Mouse (Mus musculus) limb, embryonic 10.5 days (tissue): ENCODE results near the gene Sesn1. TPM values are rescaled to one million over a fixed set of nuclear protein-coding genes. Genes with fewer than 3 reads are reported as not detected.
A peak's percentile ranks its signal among the peaks of the same experiment; 100 is the strongest.

Experiments used
- DNase-seq: peaks from one replicate; pipeline ENCODE4 v3.0.0-alpha.2; 2017; ENCODE audit warnings: low spot score
- H3K27ac ChIP-seq: fragments of 300-500 bp; sonication (generic); 2 replicates; pipeline ENCODE4 v1.5.1; 2016; ENCODE audit warnings: mild to moderate bottlenecking
- H3K27me3 ChIP-seq: fragments of 300-500 bp; sonication (generic); 2 replicates; pipeline ENCODE4 v1.6.1; 2016; ENCODE audit warnings: low read depth, mild to moderate bottlenecking; ENCODE audit not compliant: poor library complexity, severe bottlenecking
- H3K36me3 ChIP-seq: fragments of 300-500 bp; sonication (generic); 2 replicates; pipeline ENCODE4 v1.6.1; 2016; ENCODE audit warnings: mild to moderate bottlenecking, moderate library complexity
- H3K4me1 ChIP-seq: fragments of 300-500 bp; sonication (generic); 2 replicates; pipeline ENCODE4 v1.6.1; 2016
- H3K4me3 ChIP-seq: fragments of 300-500 bp; sonication (generic); 2 replicates; pipeline ENCODE4 v1.5.1; 2016; ENCODE audit warnings: mild to moderate bottlenecking, moderate library complexity
- H3K9me3 ChIP-seq: fragments of 300-500 bp; sonication (generic); replicated peaks from 2 replicates; pipeline ENCODE4 v1.6.1; 2016; ENCODE audit warnings: mild to moderate bottlenecking
- WGBS: fragments of 180-500 bp; shearing (Covaris S2); methylation state at CpG from one replicate; pipeline ENCODE4 v1.1.7; 2016; 5-methylcytosine and 5-hydroxymethylcytosine counted together
- polyA plus RNA-seq: library from polyadenylated mRNA; unstranded; fragments of >200 nt; fragmentation: Nextera tagmentation; extraction: Ambion mirVana; gene quantifications from 2 replicates; pipeline ENCODE4 v1.2.1, GENCODE M21; 2016

Sesn1 gene
- polyA plus RNA-seq, 1 experiment from 2014 or later, result 26.3 TPM

- DNase-seq, result no peak
- Histone ChIP-seq H3K27ac (no peak overlapping the region), H3K4me1 (no peaks in the 10 kb centered on the region), H3K27me3 (no peaks in the 10 kb centered on the region), H3K36me3 (no peaks in the 10 kb centered on the region), H3K9me3 (no peaks in the 10 kb centered on the region), H3K4me3 (no peak overlapping the region)
- WGBS, result 88% methylated on average over 4 of the region's 4 CpGs
These were observed 16.3 kb downstream of the Sesn1 start for GRCm38 (mm10) chr10:41825996-41826395.

DNA sequence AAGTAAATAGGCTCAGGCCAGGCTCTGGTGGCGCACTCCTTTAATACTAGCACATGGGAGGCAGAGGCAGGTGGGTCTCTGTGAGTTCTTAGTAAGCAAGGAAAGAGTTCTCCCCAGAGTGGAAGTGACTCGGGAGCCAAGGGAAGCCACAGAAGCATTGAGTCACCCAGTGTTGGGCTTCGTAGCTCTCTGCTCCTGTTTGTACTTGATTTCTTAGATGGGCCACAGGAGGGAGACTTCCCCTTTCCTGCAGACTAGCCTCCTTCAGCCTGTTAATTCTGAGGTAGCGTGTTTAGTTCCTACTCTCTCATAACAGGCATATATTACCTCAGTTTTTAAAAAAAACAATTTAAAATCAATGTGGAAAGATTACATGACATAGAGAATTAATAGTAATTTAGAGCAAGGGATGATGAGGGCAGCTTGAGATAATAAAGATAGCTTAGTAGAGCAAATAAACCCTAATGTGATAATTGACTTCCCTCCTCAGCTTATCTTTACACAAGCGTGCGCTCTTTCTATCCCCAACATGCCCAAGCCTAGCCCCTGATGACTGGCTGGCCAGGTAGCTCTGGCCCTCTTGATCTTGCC lies 16.9 kb downstream of the Sesn1 start:
- Histone ChIP-seq H3K27me3 (no peaks in the 10 kb centered on the region), H3K9me3 (no peaks in the 10 kb centered on the region), H3K27ac (no peak overlapping the region), H3K4me3 (no peak overlapping the region), H3K36me3 (no peaks in the 10 kb centered on the region), H3K4me1 (0 out of 2 replicates have a peak, but pooled peaks cover 3% of the 10 kb centered on the region)
- 87% methylated on average over 6 of the region's 6 CpGs for WGBS
- no peak for DNase-seq

DNA sequence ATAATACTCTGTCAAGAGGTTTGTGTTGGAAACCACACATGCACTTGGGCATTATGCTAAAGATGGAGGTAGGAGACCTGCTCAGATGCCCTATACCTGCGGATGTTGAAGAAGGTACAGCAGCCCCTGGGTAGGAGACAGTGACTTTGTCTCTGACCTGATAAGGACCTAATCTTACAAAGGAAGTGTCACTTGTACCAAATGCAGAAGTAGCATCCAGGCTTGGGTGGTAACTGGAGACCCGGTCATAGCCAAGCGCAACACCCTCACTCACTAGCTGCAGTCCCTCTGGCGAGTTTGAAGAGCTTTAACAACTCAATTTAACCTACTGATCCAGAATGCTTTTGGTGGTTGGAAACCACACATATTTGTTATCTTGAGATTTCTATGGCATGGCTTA lies 18.0 kb downstream of the Sesn1 start:
- Histone ChIP-seq H3K9me3 (no peaks in the 10 kb centered on the region), H3K36me3 (no peaks in the 10 kb centered on the region), H3K4me3 (no peak overlapping the region), H3K27ac (no peak overlapping the region), H3K27me3 (no peaks in the 10 kb centered on the region), H3K4me1 (peaks cover 7% of the 10 kb centered on the region; the same call in 1 of the 2 replicates)
- no peak for DNase-seq
- WGBS, result 93% methylated on average over 4 of the region's 4 CpGs

- Histone ChIP-seq H3K4me1 (peaks cover 7% of the 10 kb centered on the region; the same call in 1 of the 2 replicates), H3K36me3 (no peaks in the 10 kb centered on the region), H3K9me3 (no peaks in the 10 kb centered on the region), H3K27ac (no peak overlapping the region), H3K27me3 (no peaks in the 10 kb centered on the region), H3K4me3 (no peak overlapping the region)
- 78% methylated on average over 5 of the region's 5 CpGs for WGBS
- DNase-seq, result no peak
These were observed 19.5 kb downstream of the Sesn1 start for GRCm38 (mm10) chr10:41829191-41829590.

DNA sequence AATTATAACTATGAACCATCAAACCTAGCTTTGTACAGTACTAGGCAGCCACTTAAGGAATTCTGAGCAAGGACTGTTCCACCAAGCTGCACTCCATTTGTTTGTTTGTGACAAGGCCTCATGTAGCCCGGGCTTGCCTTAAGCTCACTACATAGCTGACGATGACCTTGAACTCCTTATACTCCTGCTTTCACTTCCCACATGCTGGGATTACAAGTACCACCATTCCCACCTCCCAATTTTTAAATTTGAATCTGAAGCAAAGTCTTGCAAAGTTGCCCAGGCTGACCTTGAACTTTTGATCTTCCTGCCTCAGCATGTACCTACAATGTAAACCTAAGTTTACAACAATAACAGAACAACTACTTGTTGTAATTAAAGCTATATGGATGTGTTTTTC lies 20.2 kb downstream of the Sesn1 start:
- Histone ChIP-seq H3K27me3 (no peaks in the 10 kb centered on the region), H3K4me3 (no peak overlapping the region), H3K27ac (no peak overlapping the region), H3K9me3 (no peaks in the 10 kb centered on the region), H3K36me3 (no peaks in the 10 kb centered on the region), H3K4me1 (peaks cover 7% of the 10 kb centered on the region; the same call in 1 of the 2 replicates)
- 93% methylated on average over 2 of the region's 2 CpGs for WGBS
- DNase-seq, result no peak

DNA sequence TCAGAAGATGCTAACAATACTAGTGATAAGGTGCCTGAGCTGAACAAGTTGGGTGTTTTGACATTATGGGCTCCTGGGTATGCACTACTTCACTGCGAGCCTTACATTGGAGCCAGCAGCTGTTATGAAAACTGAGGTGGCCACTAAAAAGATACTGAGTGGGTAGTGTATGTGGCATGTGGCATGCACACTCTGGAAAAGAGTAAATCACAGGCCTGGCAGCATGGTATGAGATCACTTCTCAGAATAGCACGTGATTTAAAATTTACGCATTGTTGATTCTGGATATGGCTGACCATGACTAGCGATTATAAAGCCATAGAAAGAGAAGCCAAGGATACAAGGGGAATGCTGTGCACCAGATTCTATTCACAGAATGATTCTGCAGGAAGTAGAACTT lies 20.7 kb downstream of the Sesn1 start:
- no peak overlapping the region for H3K4me3 ChIP-seq
- H3K27ac ChIP-seq, result no peak overlapping the region
- no peak for DNase-seq
- no peaks in the 10 kb centered on the region for H3K9me3 ChIP-seq
- no peaks in the 10 kb centered on the region for H3K27me3 ChIP-seq
- no peaks in the 10 kb centered on the region for H3K36me3 ChIP-seq
- peaks cover 7% of the 10 kb centered on the region; the same call in 1 of the 2 replicates for H3K4me1 ChIP-seq
- WGBS, result 72% methylated on average over 4 of the region's 4 CpGs

- H3K27ac ChIP-seq, result no peak overlapping the region
- peaks cover 7% of the 10 kb centered on the region; the same call in 1 of the 2 replicates for H3K4me1 ChIP-seq
- no peaks in the 10 kb centered on the region for H3K36me3 ChIP-seq
- DNase-seq, result peak; percentile 42
- WGBS, result 58% methylated on average over 9 of the region's 9 CpGs
- H3K4me3 ChIP-seq, result no peak overlapping the region
- no peaks in the 10 kb centered on the region for H3K27me3 ChIP-seq
- H3K9me3 ChIP-seq, result no peaks in the 10 kb centered on the region
These were observed 21.3 kb downstream of the Sesn1 start for GRCm38 (mm10) chr10:41830851-41831522.

- H3K36me3 ChIP-seq, result no peaks in the 10 kb centered on the region
- 0 out of 2 replicates have a peak, but pooled peaks cover 2% of the 10 kb centered on the region for H3K9me3 ChIP-seq
- DNase-seq, result no peak
- 75% methylated on average over 6 of the region's 6 CpGs for WGBS
- no peak overlapping the region for H3K27ac ChIP-seq
- H3K4me1 ChIP-seq, result peaks cover 7% of the 10 kb centered on the region; the same call in 1 of the 2 replicates
- no peaks in the 10 kb centered on the region for H3K27me3 ChIP-seq
- no peak overlapping the region for H3K4me3 ChIP-seq
These were observed 22.5 kb downstream of the Sesn1 start for GRCm38 (mm10) chr10:41832191-41832590.

- 88% methylated on average over 2 of the region's 2 CpGs for WGBS
- Histone ChIP-seq H3K27ac (no peak overlapping the region), H3K36me3 (no peaks in the 10 kb centered on the region), H3K27me3 (no peaks in the 10 kb centered on the region), H3K9me3 (0 out of 2 replicates have a peak, but pooled peaks cover 2% of the 10 kb centered on the region), H3K4me3 (no peak overlapping the region), H3K4me1 (peaks cover 7% of the 10 kb centered on the region; the same call in 1 of the 2 replicates)
- DNase-seq, result no peak
These were observed 24.4 kb downstream of the Sesn1 start for GRCm38 (mm10) chr10:41834131-41834530.

DNA sequence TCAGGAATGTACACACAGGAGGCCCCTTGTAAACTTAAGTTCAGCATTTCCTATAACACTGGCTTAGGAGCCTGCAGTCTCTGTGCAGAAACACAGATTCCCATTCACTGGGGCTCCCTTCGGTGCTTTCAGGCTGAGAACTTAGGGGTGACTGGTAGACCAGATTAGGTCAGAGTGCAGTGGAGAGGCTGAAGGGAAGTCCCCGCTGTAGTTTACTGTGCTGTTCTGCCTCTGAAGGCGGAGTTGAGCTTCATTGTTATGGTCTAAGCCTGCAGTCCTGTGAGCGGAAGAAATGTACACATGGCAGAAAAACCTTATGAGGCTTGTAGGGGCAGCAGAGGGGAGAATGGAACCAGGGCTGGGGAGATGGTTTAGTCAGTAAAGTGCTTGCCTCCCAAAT lies 29.2 kb downstream of the Sesn1 start:
- WGBS, result 91% methylated on average over 4 of the region's 4 CpGs
- H3K4me3 ChIP-seq, result no peak overlapping the region

DNA sequence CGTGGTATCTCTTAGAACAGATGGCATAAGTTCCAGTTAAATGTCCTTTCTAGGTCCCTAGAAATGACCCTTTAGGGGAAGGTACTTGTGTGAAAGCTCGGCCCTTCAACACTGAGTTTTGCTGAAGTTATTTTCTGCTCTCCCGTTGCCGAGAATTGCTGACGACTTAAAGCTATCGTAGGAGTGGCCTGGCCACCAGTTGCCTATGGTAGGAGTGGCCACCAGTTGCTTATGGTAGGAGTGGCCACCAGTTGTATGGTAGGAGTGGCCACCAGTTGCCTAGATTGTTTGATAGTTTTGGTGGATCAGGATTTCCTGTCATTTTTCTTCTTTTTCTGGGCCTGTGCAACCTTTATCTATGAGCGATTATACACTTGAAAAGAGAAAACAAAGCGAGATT lies 38.0 kb downstream of the Sesn1 start:
- Histone ChIP-seq H3K27ac (no peak overlapping the region), H3K4me3 (no peak overlapping the region), H3K36me3 (peaks cover 5% of the 10 kb centered on the region; the same call in 1 of the 2 replicates), H3K4me1 (no peaks in the 10 kb centered on the region), H3K9me3 (no peaks in the 10 kb centered on the region), H3K27me3 (no peaks in the 10 kb centered on the region)
- 94% methylated on average over 8 of the region's 8 CpGs for WGBS
- no peak for DNase-seq

More for the DNA sequence above, 29.2 kb downstream of the Sesn1 start:
- Histone ChIP-seq H3K27ac (no peak overlapping the region), H3K36me3 (no peaks in the 10 kb centered on the region), H3K4me1 (no peaks in the 10 kb centered on the region), H3K9me3 (0 out of 2 replicates have a peak, but pooled peaks cover 2% of the 10 kb centered on the region), H3K27me3 (no peaks in the 10 kb centered on the region)
- no peak for DNase-seq

GRCm38 (mm10) chr10:41848721-41849120 lies 39.0 kb downstream of the Sesn1 start:
- DNase-seq, result no peak
- Histone ChIP-seq H3K36me3 (peaks cover 5% of the 10 kb centered on the region; the same call in 1 of the 2 replicates), H3K27me3 (no peaks in the 10 kb centered on the region), H3K4me3 (no peak overlapping the region), H3K4me1 (no peaks in the 10 kb centered on the region), H3K9me3 (no peaks in the 10 kb centered on the region), H3K27ac (no peak overlapping the region)
- 96% methylated on average over 2 of the region's 2 CpGs for WGBS

GRCm38 (mm10) chr10:41859820-41860219 lies 50.1 kb downstream of the Sesn1 start:
- 0 out of 2 replicates have a peak, but pooled peaks cover 3% of the 10 kb centered on the region for H3K4me1 ChIP-seq

More at GRCm38 (mm10) chr10:41859820-41860219, 50.1 kb downstream of the Sesn1 start:
- Histone ChIP-seq H3K9me3 (no peaks in the 10 kb centered on the region), H3K27ac (no peak overlapping the region), H3K4me3 (no peak overlapping the region), H3K27me3 (no peaks in the 10 kb centered on the region), H3K36me3 (no peaks in the 10 kb centered on the region)
- no peak for DNase-seq
